Comparison of ENCODE assay signal across 26 mouse cellular contexts in the genomic region with DNA sequence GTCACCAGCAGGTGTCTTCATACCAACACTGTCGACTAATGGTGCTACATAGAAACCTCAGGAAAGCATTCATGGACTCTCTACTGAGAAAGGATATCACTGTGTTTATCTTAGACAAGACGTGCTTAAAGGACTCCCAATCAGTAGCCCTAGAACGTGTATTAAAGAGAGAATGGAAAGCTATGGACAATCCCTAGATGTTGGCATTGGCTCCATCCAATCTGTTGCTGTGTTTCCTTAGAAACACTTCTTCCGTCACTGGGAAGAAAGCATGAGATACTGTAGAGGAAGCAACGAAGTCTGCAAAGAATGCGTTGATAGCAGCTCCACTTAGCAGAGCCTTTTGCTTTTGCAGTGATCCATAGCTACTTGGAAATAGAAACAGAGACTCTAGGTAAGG. TPM values are rescaled to one million over a fixed set of nuclear protein-coding genes. Genes with fewer than 3 reads are reported as not detected.
"Had no signal": no experiment of that assay in that cellular context is flagged by ENCODE, and none has a peak within 500 bp of the region (broad histone marks: within the 10 kb centered on the region; RNA-seq: fewer than 3 reads in every experiment).

No protein-coding gene starts in this region.

- ATAC-seq: forebrain, postnatal 0 days; hindbrain, postnatal 0 days; intestine, embryonic 16.5 days; liver, embryonic 12.5 days had no signal

- H3K27me3 ChIP-seq: hindbrain, embryonic 13.5 days; hindbrain, embryonic 15.5 days; kidney, embryonic 15.5 days; limb, embryonic 13.5 days; limb, embryonic 15.5 days; liver, embryonic 12.5 days had no signal

- H3K4me3 ChIP-seq: heart, adult 2 months; heart, embryonic 10.5 days; hindbrain, embryonic 13.5 days; hindbrain, embryonic 15.5 days; kidney, embryonic 15.5 days; limb, embryonic 13.5 days; limb, embryonic 15.5 days; liver, embryonic 12.5 days had no signal

- H3K4me1 ChIP-seq: heart, embryonic 10.5 days; hindbrain, embryonic 13.5 days; hindbrain, embryonic 15.5 days; kidney, embryonic 15.5 days; limb, embryonic 15.5 days; liver, embryonic 12.5 days had no signal

- H3K4me2 ChIP-seq: hindbrain, embryonic 13.5 days; hindbrain, embryonic 15.5 days; kidney, embryonic 15.5 days; limb, embryonic 13.5 days; limb, embryonic 15.5 days; liver, embryonic 12.5 days had no signal

- H3K36me3 ChIP-seq: heart, embryonic 10.5 days; hindbrain, embryonic 13.5 days; hindbrain, embryonic 15.5 days; kidney, embryonic 15.5 days; limb, embryonic 13.5 days; limb, embryonic 15.5 days; liver, embryonic 12.5 days had no signal

- H3K9me3 ChIP-seq: heart, embryonic 10.5 days; hindbrain, embryonic 13.5 days; hindbrain, embryonic 15.5 days; kidney, embryonic 15.5 days; limb, embryonic 13.5 days; limb, embryonic 15.5 days; liver, embryonic 12.5 days had no signal

- H3K9ac ChIP-seq: forebrain, postnatal 0 days; hindbrain, embryonic 13.5 days; hindbrain, embryonic 15.5 days; kidney, embryonic 15.5 days; limb, embryonic 13.5 days; limb, embryonic 15.5 days; liver, embryonic 12.5 days; liver, embryonic 14.5 days had no signal

- DNase-seq: forebrain, postnatal 0 days; gastrocnemius, postnatal 14 days; gastrocnemius, postnatal 36 days; heart, adult 11 months; heart, adult 2 months; heart, postnatal 10 days; kidney, adult 11 months; kidney, adult 2 months; kidney, adult 9 months; kidney, postnatal 14 days; kidney, postnatal 36 days; layer of hippocampus, adult 9-11 months; layer of hippocampus, postnatal 36 days; left cerebral cortex, postnatal 4 days had no signal

- H3K27ac ChIP-seq: heart, adult 2 months; heart, embryonic 10.5 days; hindbrain, embryonic 13.5 days; hindbrain, embryonic 15.5 days; hindbrain, postnatal 0 days; kidney, embryonic 15.5 days; kidney, postnatal 0 days; limb, embryonic 13.5 days; limb, embryonic 15.5 days; liver, embryonic 12.5 days; liver, embryonic 14.5 days had no signal

RNA-seq across cellular contexts. Expression of gene Col24a1, which starts 32.6 kb away (rescaled TPM):
- total RNA-seq: hematopoietic stem cell, adult 5-6 weeks had no signal
